Mouse (Mus musculus) stomach, embryonic 16.5 days (tissue): Measurements from ENCODE around the gene Rcvrn. TPM values are rescaled to one million over a fixed set of nuclear protein-coding genes. Genes with fewer than 3 reads are reported as not detected.
A peak's percentile ranks its signal among the peaks of the same experiment; 100 is the strongest.

Source experiments
- ATAC-seq: fragments of 200-750 bp; cut with Nextera tagmentation; 2 replicates; pipeline ENCODE4 v1.8.0; 2017; ENCODE audit warnings: moderate number of reproducible peaks, moderate TSS enrichment; ENCODE audit not compliant: insufficient read depth, low FRiP score
- H3K27ac ChIP-seq: fragments of 300-500 bp; sonication (generic); 2 replicates; pipeline ENCODE4 v1.5.1; 2014; ENCODE audit warnings: low read length
- H3K27me3 ChIP-seq: fragments of 300-500 bp; sonication (generic); 2 replicates; pipeline ENCODE4 v1.6.1; 2014; ENCODE audit warnings: low read length, control low read depth, mixed read lengths; ENCODE audit not compliant: control insufficient read depth, insufficient read depth
- H3K36me3 ChIP-seq: fragments of 300-500 bp; sonication (generic); 2 replicates; pipeline ENCODE4 v1.6.1; 2014; ENCODE audit warnings: low read length; ENCODE audit not compliant: control insufficient read depth, insufficient read depth
- H3K4me1 ChIP-seq: fragments of 300-500 bp; sonication (generic); 2 replicates; pipeline ENCODE4 v1.6.1; 2014; ENCODE audit warnings: low read length, control low read depth, mixed read lengths; ENCODE audit not compliant: control insufficient read depth, insufficient read depth
- H3K4me2 ChIP-seq: fragments of 300-500 bp; sonication (generic); 2 replicates; pipeline ENCODE4 v1.6.1; 2014; ENCODE audit warnings: low read depth, low read length, mixed read lengths
- H3K4me3 ChIP-seq: fragments of 300-500 bp; sonication (generic); replicated peaks from 2 replicates; pipeline ENCODE4 v1.5.1; 2014; ENCODE audit warnings: mild to moderate bottlenecking, low read length
- H3K9ac ChIP-seq: fragments of 300-500 bp; sonication (generic); 2 replicates; pipeline ENCODE4 v1.6.1; 2014; ENCODE audit warnings: low read length
- H3K9me3 ChIP-seq: fragments of 300-500 bp; sonication (generic); replicated peaks from 2 replicates; pipeline ENCODE4 v1.6.1; 2016; ENCODE audit warnings: low read length, control low read depth; ENCODE audit not compliant: control insufficient read depth
- WGBS: fragments of 180-500 bp; shearing (Covaris S2); extraction: QIAGEN DNeasy Blood & Tissue Kit; methylation state at CpG from one replicate; pipeline ENCODE4 v1.1.7; 2014; 5-methylcytosine and 5-hydroxymethylcytosine counted together
- polyA plus RNA-seq: library from polyadenylated mRNA; unstranded; fragments of >200 nt; fragmentation: Nextera tagmentation; extraction: Ambion mirVana; gene quantifications from 2 replicates; pipeline ENCODE4 v1.2.1, GENCODE M21; 2015

Gene Rcvrn
- polyA plus RNA-seq, 1 experiment from 2014 or later: not detected

DNA sequence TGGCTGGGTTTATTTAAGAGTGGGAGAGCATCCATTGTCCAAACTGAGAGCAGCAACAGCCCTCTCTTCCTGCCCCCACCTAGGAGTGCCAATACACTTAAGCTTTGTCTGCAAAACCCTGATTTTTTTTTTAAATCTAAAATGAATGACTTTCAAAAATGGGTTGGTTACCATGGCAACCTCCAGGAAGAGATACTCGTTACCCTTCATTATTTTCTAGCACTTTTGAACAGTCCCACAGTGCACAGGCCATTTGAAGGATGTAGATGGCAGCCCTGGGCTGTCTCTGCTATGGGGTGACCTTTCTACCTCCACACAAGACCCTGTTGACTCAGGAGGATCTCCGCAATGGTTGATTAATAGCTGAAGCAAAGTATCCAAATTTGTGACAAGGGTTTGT is 9.0 kb upstream of the Rcvrn start:
- no peak overlapping the region for H3K4me2 ChIP-seq
- no peak overlapping the region for H3K9ac ChIP-seq
- H3K27me3 ChIP-seq: no peaks in the 10 kb centered on the region
- no peaks in the 10 kb centered on the region for H3K36me3 ChIP-seq
- no peaks in the 10 kb centered on the region for H3K9me3 ChIP-seq
- 74% methylated on average over 2 of the region's 2 CpGs for WGBS
- no peaks in the 10 kb centered on the region for H3K4me1 ChIP-seq
- no peak overlapping the region for H3K4me3 ChIP-seq
- ATAC-seq: no peak
- no peak overlapping the region for H3K27ac ChIP-seq

DNA sequence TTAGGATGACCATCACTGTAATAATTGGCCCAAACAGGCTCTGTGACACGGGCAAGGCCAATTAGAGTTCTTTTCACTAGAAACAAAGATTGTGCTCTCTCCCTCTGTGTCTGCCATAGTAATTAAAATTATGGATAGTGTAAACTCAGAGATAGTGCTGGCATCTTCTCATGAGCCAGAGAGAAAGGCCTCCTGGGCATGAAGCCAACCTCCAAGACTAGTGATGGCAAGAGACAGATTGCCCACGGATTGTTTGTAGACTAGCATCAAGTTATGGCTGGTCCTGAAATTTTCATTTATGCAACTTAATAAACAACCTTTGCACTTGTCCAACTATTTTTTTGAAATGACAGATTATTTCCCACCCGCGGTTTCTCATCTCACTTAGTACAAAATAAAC is 17.9 kb downstream of the Rcvrn start:
- no peaks in the 10 kb centered on the region for H3K4me1 ChIP-seq
- H3K4me2 ChIP-seq: no peak overlapping the region
- no peaks in the 10 kb centered on the region for H3K27me3 ChIP-seq
- 66% methylated on average over 4 of the region's 4 CpGs for WGBS
- no peak overlapping the region for H3K9ac ChIP-seq
- no peak for ATAC-seq
- H3K36me3 ChIP-seq: no peaks in the 10 kb centered on the region
- H3K27ac ChIP-seq: no peak overlapping the region
- no peaks in the 10 kb centered on the region for H3K9me3 ChIP-seq
- no peak overlapping the region for H3K4me3 ChIP-seq

DNA sequence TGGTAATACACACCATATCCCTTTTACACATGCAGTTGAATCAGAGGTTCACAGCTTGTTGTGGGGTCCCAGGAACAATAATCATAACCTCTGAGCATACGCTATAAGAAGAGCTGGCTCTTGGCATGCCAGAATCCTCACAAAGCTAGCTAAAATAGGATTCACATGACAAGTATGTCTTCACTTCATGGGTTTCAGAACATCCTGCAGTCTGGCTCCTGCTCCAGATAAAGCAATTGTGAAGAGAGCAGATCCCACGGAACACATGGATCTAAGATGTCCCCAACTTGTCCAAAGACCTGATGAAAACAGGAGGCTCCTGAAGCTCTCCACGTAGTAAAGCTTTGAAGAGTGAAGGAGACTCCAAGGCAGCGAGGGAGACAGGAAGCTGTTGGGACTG is 20.3 kb downstream of the Rcvrn start:
- H3K36me3 ChIP-seq: no peaks in the 10 kb centered on the region
- no peak overlapping the region for H3K4me2 ChIP-seq
- no peaks in the 10 kb centered on the region for H3K4me1 ChIP-seq
- no peaks in the 10 kb centered on the region for H3K9me3 ChIP-seq
- no peaks in the 10 kb centered on the region for H3K27me3 ChIP-seq
- H3K4me3 ChIP-seq: no peak overlapping the region
- WGBS: 83% methylated on average over 4 of the region's 4 CpGs
- H3K9ac ChIP-seq: no peak overlapping the region
- no peak for ATAC-seq
- no peak overlapping the region for H3K27ac ChIP-seq

DNA sequence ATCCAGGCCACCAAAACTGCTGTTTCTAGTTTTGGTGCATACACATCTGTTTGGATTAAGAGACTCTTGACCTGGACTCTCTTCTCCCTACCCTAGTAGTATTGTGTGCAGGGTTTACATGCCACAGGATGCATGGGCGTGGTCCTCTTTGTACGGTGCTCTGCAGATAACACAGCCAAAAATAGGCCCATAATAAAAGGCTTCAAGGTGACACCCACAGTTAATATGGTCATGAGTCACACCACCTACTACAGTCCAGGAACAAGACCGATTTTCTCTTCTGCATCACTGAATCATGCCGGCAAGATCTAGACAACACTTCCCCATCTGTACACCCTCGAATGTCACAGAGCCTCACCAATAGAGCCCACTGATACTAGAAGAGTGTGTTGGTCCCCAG is 26.4 kb downstream of the Rcvrn start:
- Histone ChIP-seq H3K36me3 (no peaks in the 10 kb centered on the region), H3K9ac (no peak overlapping the region), H3K9me3 (no peaks in the 10 kb centered on the region), H3K27me3 (no peaks in the 10 kb centered on the region), H3K27ac (no peak overlapping the region), H3K4me3 (no peak overlapping the region), H3K4me2 (no peak overlapping the region), H3K4me1 (no peaks in the 10 kb centered on the region)
- WGBS: 80% methylated on average over 5 of the region's 5 CpGs
- ATAC-seq: peak; percentile 40; the same call in 1 of the 2 replicates

DNA sequence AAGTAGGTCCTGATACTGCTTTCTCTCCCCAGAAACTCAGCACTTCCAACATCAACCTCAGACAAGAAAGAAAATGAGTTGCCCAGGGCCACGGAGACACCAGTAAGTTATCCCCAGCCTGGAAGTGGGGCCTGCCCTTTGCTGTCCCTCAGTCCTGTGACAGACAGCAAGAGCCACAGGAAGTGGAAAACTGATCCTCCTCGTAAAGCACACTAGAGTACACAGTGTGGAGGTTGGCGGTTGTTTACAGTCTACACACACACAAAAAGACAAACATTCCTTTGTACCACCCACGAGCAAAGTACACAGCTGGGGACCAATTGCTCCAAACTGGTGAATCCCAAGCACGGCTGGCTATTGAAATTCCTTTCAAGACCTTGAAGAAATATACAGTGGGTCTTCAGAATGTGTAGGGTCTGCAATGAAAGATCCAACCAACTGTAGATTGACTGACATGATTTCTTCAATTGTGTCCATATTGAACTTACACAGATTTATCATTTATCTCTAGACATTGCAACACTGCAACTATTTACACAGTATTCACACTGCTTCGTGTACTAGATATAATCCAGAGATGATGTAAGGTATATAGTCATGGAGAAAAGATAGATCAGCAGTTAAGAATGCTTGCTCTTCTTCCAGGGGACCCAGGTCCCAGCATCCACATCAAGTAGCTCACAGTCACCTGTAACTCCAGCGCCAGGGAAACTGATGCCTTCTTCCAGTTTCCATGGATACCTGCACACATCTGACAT is 27.5 kb downstream of the Rcvrn start:
- Histone ChIP-seq H3K4me2 (no peak overlapping the region), H3K4me3 (no peak overlapping the region), H3K27ac (no peak overlapping the region), H3K4me1 (no peaks in the 10 kb centered on the region), H3K9ac (no peak overlapping the region), H3K9me3 (no peaks in the 10 kb centered on the region), H3K27me3 (no peaks in the 10 kb centered on the region), H3K36me3 (no peaks in the 10 kb centered on the region)
- 41% methylated on average over 7 of the region's 7 CpGs for WGBS
- peak; percentile 18; the same call in 1 of the 2 replicates for ATAC-seq

DNA sequence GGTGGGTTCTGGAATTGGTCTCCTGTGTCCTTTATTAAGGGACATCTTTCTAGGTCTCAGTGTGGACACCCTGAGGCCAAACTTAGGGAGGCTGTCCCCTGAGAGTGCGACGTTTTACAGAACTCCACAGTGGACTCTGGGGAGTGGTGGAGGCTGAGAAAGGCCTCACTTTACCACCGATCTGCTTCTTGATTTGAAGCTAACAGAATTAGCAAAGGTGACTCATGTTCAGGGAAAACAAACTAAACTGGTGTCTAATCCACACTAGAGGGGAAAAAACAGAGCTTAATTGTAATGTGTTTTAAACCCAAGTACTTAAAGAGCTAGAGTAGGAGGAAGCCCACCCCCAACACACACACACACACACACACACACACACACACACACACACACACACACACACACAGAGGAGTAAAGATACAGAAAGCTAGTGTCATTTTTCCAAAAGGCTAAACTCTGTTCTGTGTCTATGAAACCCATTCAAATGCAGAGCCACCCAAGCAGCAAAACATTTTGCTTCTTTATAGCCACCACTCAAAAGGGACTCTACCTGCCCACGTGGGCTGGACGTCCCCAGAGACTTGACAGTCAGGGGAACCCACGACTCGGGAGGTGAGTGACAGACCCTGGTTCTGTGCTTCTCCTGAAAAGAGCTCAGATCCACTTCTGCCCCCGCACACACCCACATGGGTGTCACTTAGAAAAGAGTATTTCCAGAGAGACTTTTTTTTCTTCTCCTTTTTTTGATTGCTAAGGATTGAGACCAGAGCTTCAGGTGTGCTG is 28.3 kb downstream of the Rcvrn start:
- Histone ChIP-seq H3K27ac (no peak overlapping the region), H3K36me3 (no peaks in the 10 kb centered on the region), H3K4me1 (no peaks in the 10 kb centered on the region), H3K4me3 (no peak overlapping the region), H3K9ac (no peak overlapping the region), H3K27me3 (no peaks in the 10 kb centered on the region), H3K9me3 (no peaks in the 10 kb centered on the region), H3K4me2 (no peak overlapping the region)
- 69% methylated on average over 8 of the region's 8 CpGs for WGBS
- no peak for ATAC-seq

DNA sequence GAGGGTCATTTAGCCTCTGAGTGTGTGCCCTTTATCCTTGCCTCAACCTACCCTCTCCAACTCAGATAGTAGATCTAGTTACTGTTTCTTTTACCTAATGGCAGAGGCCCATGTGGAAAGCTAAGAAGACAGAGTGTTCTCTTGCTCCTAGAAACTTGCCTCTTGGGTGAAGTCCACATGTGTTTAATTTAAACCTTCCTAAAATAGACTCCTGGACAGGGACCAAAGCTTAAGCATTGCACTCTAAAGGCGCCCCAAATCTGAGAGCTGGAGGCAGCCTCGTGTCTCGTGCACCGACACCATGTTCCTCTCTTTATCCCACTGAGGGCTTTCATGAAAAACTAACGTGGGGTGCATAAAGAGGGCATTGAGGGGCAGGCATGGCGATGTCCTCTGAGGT is 32.0 kb downstream of the Rcvrn start:
- H3K4me2 ChIP-seq: no peak overlapping the region
- H3K9ac ChIP-seq: no peak overlapping the region
- no peak overlapping the region for H3K4me3 ChIP-seq
- no peak overlapping the region for H3K27ac ChIP-seq
- H3K9me3 ChIP-seq: no peaks in the 10 kb centered on the region
- WGBS: 60% methylated on average over 6 of the region's 6 CpGs
- no peaks in the 10 kb centered on the region for H3K4me1 ChIP-seq
- ATAC-seq: peak; percentile 67; the same call in 1 of the 2 replicates
- no peaks in the 10 kb centered on the region for H3K27me3 ChIP-seq
- no peaks in the 10 kb centered on the region for H3K36me3 ChIP-seq

DNA sequence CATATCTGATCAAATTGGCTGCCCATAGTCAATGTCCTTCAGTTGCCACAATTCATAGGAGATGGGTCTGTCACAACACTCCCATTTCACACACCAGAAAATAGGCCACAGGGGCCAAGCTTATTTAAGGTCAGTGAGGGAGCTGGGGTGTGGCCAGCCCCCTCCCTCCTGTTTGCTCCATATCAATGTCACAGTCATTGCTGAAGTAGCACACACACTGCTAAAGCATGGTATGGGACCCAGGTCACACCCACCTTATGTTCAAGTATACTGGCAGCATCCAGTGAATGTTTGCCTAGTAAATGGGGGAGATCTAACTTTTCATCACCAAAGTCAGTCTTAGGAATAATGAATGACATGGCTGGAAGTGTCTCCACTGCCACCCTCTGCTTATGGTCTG is 33.6 kb downstream of the Rcvrn start:
- no peaks in the 10 kb centered on the region for H3K36me3 ChIP-seq
- no peaks in the 10 kb centered on the region for H3K27me3 ChIP-seq
- H3K9me3 ChIP-seq: no peaks in the 10 kb centered on the region
- ATAC-seq: no peak
- H3K4me2 ChIP-seq: no peak overlapping the region
- no peaks in the 10 kb centered on the region for H3K4me1 ChIP-seq
- H3K27ac ChIP-seq: no peak overlapping the region
- H3K9ac ChIP-seq: no peak overlapping the region
- no peak overlapping the region for H3K4me3 ChIP-seq

DNA sequence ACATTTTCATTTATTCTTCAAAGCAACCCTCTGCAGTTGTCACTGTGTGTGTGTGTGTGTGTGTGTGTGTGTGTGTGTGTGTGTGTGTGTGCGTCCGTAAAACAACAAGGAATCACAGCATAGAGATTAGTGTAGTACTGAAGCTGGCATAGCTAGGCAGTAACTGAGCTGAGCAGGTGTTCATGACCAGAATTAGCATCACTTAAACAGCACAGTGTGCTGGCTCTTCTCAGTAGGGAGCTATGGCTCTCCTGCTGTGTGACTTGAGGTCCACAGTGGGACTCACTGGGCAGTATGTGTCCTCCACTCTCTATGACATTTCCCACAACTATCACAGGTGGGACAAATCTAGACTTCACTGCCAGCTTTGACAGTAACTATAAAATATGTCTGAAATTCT is 35.9 kb downstream of the Rcvrn start:
- H3K4me1 ChIP-seq: no peaks in the 10 kb centered on the region
- no peak overlapping the region for H3K9ac ChIP-seq
- no peak overlapping the region for H3K4me2 ChIP-seq
- H3K9me3 ChIP-seq: no peaks in the 10 kb centered on the region
- ATAC-seq: no peak
- no peaks in the 10 kb centered on the region for H3K36me3 ChIP-seq
- 95% methylated on average over 2 of the region's 2 CpGs for WGBS
- no peaks in the 10 kb centered on the region for H3K27me3 ChIP-seq
- no peak overlapping the region for H3K4me3 ChIP-seq
- no peak overlapping the region for H3K27ac ChIP-seq
